Mouse (Mus musculus) testis, adult 2 months (tissue): ENCODE data around the gene Pdcd6ip. TPM values are rescaled to one million over a fixed set of nuclear protein-coding genes. Genes with fewer than 3 reads are reported as not detected.

Experiments
- H3K27ac ChIP-seq: fragments of 200-500 bp; 2 replicates; pipeline ENCODE4 v1.5.1; 2012; ENCODE audit warnings: low read depth, low read length; ENCODE audit not compliant: control insufficient read depth, insufficient read depth
- H3K27me3 ChIP-seq: fragments of 200-500 bp; 2 replicates; pipeline ENCODE4 v1.6.1; 2012; ENCODE audit warnings: mild to moderate bottlenecking, low read length, moderate library complexity; ENCODE audit not compliant: control insufficient read depth, insufficient read depth
- H3K36me3 ChIP-seq: fragments of 200-500 bp; 2 replicates; pipeline ENCODE4 v1.6.1; 2012; ENCODE audit warnings: mild to moderate bottlenecking, low read length; ENCODE audit not compliant: control insufficient read depth, insufficient read depth
- H3K4me1 ChIP-seq: fragments of 200-500 bp; 2 replicates; pipeline ENCODE4 v1.6.1; 2012; ENCODE audit warnings: low read length; ENCODE audit not compliant: control insufficient read depth, insufficient read depth
- H3K4me3 ChIP-seq: fragments of 200-500 bp; 2 replicates; pipeline ENCODE4 v1.5.1; 2012; ENCODE audit warnings: low read depth, mild to moderate bottlenecking, low read length, moderate library complexity, mixed read lengths; ENCODE audit not compliant: control insufficient read depth
- CTCF ChIP-seq: fragments of 200-500 bp; IDR thresholded peaks from 2 replicates; pipeline ENCODE4 v1.5.1; 2012; ENCODE audit warnings: low read depth, mild to moderate bottlenecking, inconsistent platforms, low read length, moderate library complexity; ENCODE audit not compliant: control insufficient read depth, insufficient read depth, insufficient replicate concordance
- POLR2A ChIP-seq: fragments of 200-500 bp; IDR thresholded peaks from 2 replicates; pipeline ENCODE4 v1.6.1; 2012; ENCODE audit warnings: low read depth, mild to moderate bottlenecking, inconsistent platforms, low read length, moderate library complexity; ENCODE audit not compliant: control insufficient read depth
- polyA plus RNA-seq: library from polyadenylated mRNA; depleted of rRNA; stranded (reverse); fragments of >200 nt; gene quantifications from 2 replicates; pipeline ENCODE4 v1.2.3, GENCODE M21; 2012; rRNA removed

The Pdcd6ip gene
- polyA plus RNA-seq, 1 experiment = 18.4 TPM

- H3K27me3 ChIP-seq = no peaks in the 10 kb centered on the region
- no peaks in the 10 kb centered on the region for H3K36me3 ChIP-seq
- H3K27ac ChIP-seq = no peak overlapping the region
- no peak for TF ChIP-seq CTCF
- no peak for TF ChIP-seq POLR2A
- no peaks in the 10 kb centered on the region for H3K4me1 ChIP-seq
- H3K4me3 ChIP-seq = no peak overlapping the region
Observed at GRCm38 (mm10) chr9:113610776-113611175, 97.3 kb downstream of the Pdcd6ip start.

GRCm38 (mm10) chr9:113602140-113602539 is 105.9 kb downstream of the Pdcd6ip start:
- Histone ChIP-seq H3K27me3 (no peaks in the 10 kb centered on the region), H3K4me1 (no peaks in the 10 kb centered on the region), H3K4me3 (no peak overlapping the region), H3K36me3 (no peaks in the 10 kb centered on the region), H3K27ac (no peak overlapping the region)
- TF ChIP-seq CTCF = no peak
- TF ChIP-seq POLR2A = no peak

Other genes with a start within 250 kb of the Pdcd6ip start
- 5.8 and 5.9 TPM in 2 replicates for gene Clasp2, start 33.2 kb upstream of the Pdcd6ip start, polyA plus RNA-seq
- 58.2 and 59.0 TPM in 2 replicates for gene Ubp1, start 222.7 kb upstream of the Pdcd6ip start, polyA plus RNA-seq